Mouse (Mus musculus) c-Kit-positive CD71-positive TER-119-negative erythroid progenitor cells, embryonic 14.5 days (primary cell): Measurements from ENCODE around the gene Gm26620.

Experiments
- DNase-seq: peaks from one replicate; pipeline ENCODE4 v3.0.0-alpha.2; 2013; ENCODE audit warnings: low read depth

Gene Gm26620

GRCm38 (mm10) chr1:170911907-170912660 lies 27.2 kb downstream of the Gm26620 start:
- no peak for DNase-seq

- no peak for DNase-seq
Measured at GRCm38 (mm10) chr1:170912891-170913615, 28.2 kb downstream of the Gm26620 start, which contains the start of gene Fcrlb. Fcrlb (minus strand) TSS chr1:170912941.

- DNase-seq: no peak
Measured at GRCm38 (mm10) chr1:170915657-170916056, 30.8 kb downstream of the Gm26620 start.

- DNase-seq: no peak
Measured at GRCm38 (mm10) chr1:170919308-170919707, 34.4 kb downstream of the Gm26620 start.

- DNase-seq: peak; percentile 53
Measured at GRCm38 (mm10) chr1:170924485-170924884, 39.6 kb downstream of the Gm26620 start.

- DNase-seq: no peak
Measured at GRCm38 (mm10) chr1:170926941-170927340, 42.1 kb downstream of the Gm26620 start.

GRCm38 (mm10) chr1:170927378-170927777 lies 42.5 kb downstream of the Gm26620 start, which contains the start of gene Fcrla:
Fcrla (minus strand) TSS chr1:170927583.
- no peak for DNase-seq

GRCm38 (mm10) chr1:170928467-170928866 lies 43.6 kb downstream of the Gm26620 start:
- no peak for DNase-seq

- no peak for DNase-seq
Measured at GRCm38 (mm10) chr1:170929245-170929644, 44.4 kb downstream of the Gm26620 start.

GRCm38 (mm10) chr1:170932043-170932442 lies 47.2 kb downstream of the Gm26620 start:
- DNase-seq: no peak

GRCm38 (mm10) chr1:170933386-170933920 lies 48.6 kb downstream of the Gm26620 start:
- DNase-seq: no peak

GRCm38 (mm10) chr1:170933940-170934339 lies 49.1 kb downstream of the Gm26620 start:
- DNase-seq: no peak

GRCm38 (mm10) chr1:170934383-170934782 lies 49.5 kb downstream of the Gm26620 start:
- no peak for DNase-seq
